Mouse (Mus musculus) cerebellum, adult 2 months (tissue): Measurements from ENCODE around the gene Mre11a.

Experiments
- CTCF ChIP-seq: fragments of 200-500 bp; IDR thresholded peaks from 2 replicates; pipeline ENCODE4 v1.5.1; 2011; ENCODE audit warnings: low read depth, mild to moderate bottlenecking, control low read depth, low read length, moderate library complexity, borderline replicate concordance; ENCODE audit not compliant: insufficient read depth
- POLR2A ChIP-seq: fragments of 200-500 bp; IDR thresholded peaks from 2 replicates; pipeline ENCODE4 v1.6.1; 2011; ENCODE audit warnings: low read length, control low read depth, borderline replicate concordance; ENCODE audit not compliant: insufficient read depth

GRCm38 (mm10) chr9:14753947-14754346 is 30.5 kb upstream of the Mre11a start:
- TF ChIP-seq POLR2A (no peak), CTCF (no peak)
